Mouse (Mus musculus) megakaryocyte, embryonic 14.5 days (primary cell): ENCODE results near the gene Arid5b.

ENCODE experiments used
- FLI1 ChIP-seq: IDR thresholded peaks from 2 replicates; pipeline ENCODE4 v1.6.1; 2012; ENCODE audit warnings: low read length, inconsistent platforms, mixed read lengths
- GATA1 ChIP-seq: IDR thresholded peaks from 3 replicates; pipeline ENCODE4 v1.6.1; 2012; ENCODE audit warnings: mixed read lengths, low read length, inconsistent platforms, borderline replicate concordance

DNA sequence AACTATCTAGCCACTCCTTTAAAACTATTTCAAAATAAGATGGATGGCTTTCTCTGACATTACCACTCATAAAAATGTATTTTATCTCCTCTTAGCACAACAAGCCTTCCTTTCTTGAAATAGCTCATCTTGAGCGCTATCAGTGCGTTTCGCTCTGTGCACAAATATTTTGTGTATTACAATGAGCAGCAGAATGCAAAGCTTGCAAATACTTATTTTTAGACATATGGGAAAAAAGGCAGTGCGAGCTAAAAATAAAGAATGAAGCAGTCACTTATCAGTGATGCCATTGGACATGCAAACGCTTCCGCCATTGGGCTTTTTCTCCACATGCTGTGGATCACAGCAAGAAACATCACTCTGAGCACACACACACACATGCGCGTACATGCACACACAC is 110.4 kb downstream of the Arid5b start:
- TF ChIP-seq GATA1 (no peak), FLI1 (no peak)
